ENCODE assay signal across 10 mouse cellular contexts in genomic region chr15:80915850-80916249, GRCm38 (mm10). TPM values are rescaled to one million over a fixed set of nuclear protein-coding genes. Genes with fewer than 3 reads are reported as not detected.
DNase-seq lines count a peak whose midpoint lies in the region; ATAC-seq lines count a peak whose summit lies in the region.
"Had no signal": no experiment of that assay in that cellular context is flagged by ENCODE, and none has a peak within 500 bp of the region (broad histone marks: within the 10 kb centered on the region; RNA-seq: fewer than 3 reads in every experiment).

No protein-coding gene starts in this region.

- H3K4me3 ChIP-seq in heart, embryonic 13.5 days = no peak overlapping the region
- H3K4me3 ChIP-seq in heart, embryonic 12.5 days = no peak overlapping the region
- H3K4me3 ChIP-seq: lung, embryonic 15.5 days had no signal

- DNase-seq in 3T3-L1 (ENCODE audit: low read depth, low spot score) (peak; percentile 74), adipocyte (ENCODE audit: low spot score) (peak; percentile 5)
- DNase-seq in kidney, postnatal 14 days = peak; percentile 70
- DNase-seq in testis, postnatal 10 days (ENCODE audit: low spot score) = no peak
- no peak for DNase-seq in urinary bladder, postnatal 25 days (ENCODE audit: low spot score)
- DNase-seq: left cerebral cortex, postnatal 4 days had no signal

- peak overlapping the region; percentile 43 for H3K27ac ChIP-seq in heart, embryonic 13.5 days (replicated peaks)
- no peak overlapping the region; the same call in 1 of the 2 replicates for H3K27ac ChIP-seq in heart, embryonic 12.5 days (ENCODE audit: poor library complexity, severe bottlenecking)

- H3K4me2 ChIP-seq in heart, embryonic 13.5 days = no peak overlapping the region
- H3K4me2 ChIP-seq in heart, embryonic 12.5 days = no peak overlapping the region
- H3K4me2 ChIP-seq: lung, embryonic 15.5 days had no signal

- no peaks in the 10 kb centered on the region for H3K27me3 ChIP-seq in heart, embryonic 13.5 days (replicated peaks)
- no peaks in the 10 kb centered on the region for H3K27me3 ChIP-seq in heart, embryonic 12.5 days (replicated peaks)
- H3K27me3 ChIP-seq: lung, embryonic 15.5 days had no signal

- peaks cover 20% of the 10 kb centered on the region for H3K4me1 ChIP-seq in heart, embryonic 13.5 days
- H3K4me1 ChIP-seq in heart, embryonic 12.5 days (replicated peaks) = peaks cover 14% of the 10 kb centered on the region; the same call in 1 of the 2 replicates
- H3K4me1 ChIP-seq: lung, embryonic 15.5 days had no signal

- ATAC-seq in heart, embryonic 13.5 days (ENCODE audit: extremely low read depth, insufficient number of reproducible peaks, low FRiP score, low TSS enrichment) = no peak
- no peak for ATAC-seq in heart, embryonic 12.5 days (ENCODE audit: insufficient number of reproducible peaks, low FRiP score)
- no peak for ATAC-seq in megakaryocyte-erythroid progenitor cell, adult 5-6 weeks (replicated peaks; ENCODE audit: low FRiP score, low TSS enrichment, poor library complexity, severe bottlenecking)

- peaks cover 95% of the 10 kb centered on the region for H3K36me3 ChIP-seq in heart, embryonic 13.5 days
- H3K36me3 ChIP-seq in heart, embryonic 12.5 days = peaks cover 84% of the 10 kb centered on the region

- no peak overlapping the region for H3K9ac ChIP-seq in heart, embryonic 13.5 days
- H3K9ac ChIP-seq in heart, embryonic 12.5 days = no peak overlapping the region
- H3K9ac ChIP-seq: lung, embryonic 15.5 days had no signal

- 50% methylated on average over 2 of the region's 2 CpGs for WGBS in heart, embryonic 13.5 days
- 53% methylated on average over 2 of the region's 2 CpGs for WGBS in heart, embryonic 12.5 days

- no peaks in the 10 kb centered on the region for H3K9me3 ChIP-seq in heart, embryonic 13.5 days
- no peaks in the 10 kb centered on the region for H3K9me3 ChIP-seq in heart, embryonic 12.5 days (replicated peaks)
- H3K9me3 ChIP-seq: lung, embryonic 15.5 days had no signal

RNA-seq across cellular contexts. Expression of gene Adsl, which starts 32.4 kb away (rescaled TPM):
- polyA plus RNA-seq in heart, embryonic 13.5 days (2015; fragmentation: Nextera tagmentation; extraction: Ambion mirVana) = 144 and 153 TPM in 2 replicates
- 162 and 167 TPM in 2 replicates for polyA plus RNA-seq in heart, embryonic 12.5 days (2016; fragmentation: Nextera tagmentation; extraction: Ambion mirVana)
- total RNA-seq in megakaryocyte-erythroid progenitor cell, adult 5-6 weeks (2014; fragmentation: Nextera tagmentation) = 81.2 and 81.5 TPM in 2 replicates
- 197 and 210 TPM in 2 replicates for total RNA-seq in megakaryocyte-erythroid progenitor cell, adult 5-6 weeks (2017)

Comparison
In these comparisons a context has a peak if more than half of its experiments do, and no peak if none do; other contexts are left out.
1. DNase-seq: peak in 3T3-L1 (single experiment), adipocyte (single experiment) and kidney, postnatal 14 days (single experiment); none in testis, postnatal 10 days (single experiment) and urinary bladder, postnatal 25 days (single experiment).